8 mouse cellular contexts compared by ENCODE assay signal in genomic region chr9:75600166-75600934, GRCm38 (mm10). TPM values are rescaled to one million over a fixed set of nuclear protein-coding genes. Genes with fewer than 3 reads are reported as not detected.
DNase-seq lines count a peak whose midpoint lies in the region; ATAC-seq lines count a peak whose summit lies in the region.

No protein-coding gene starts in this region.

- DNase-seq in heart, adult 11 months: peak; percentile 83
- no peak for DNase-seq in heart, adult 9 months (ENCODE audit: low spot score in 2 of 2)
- peak; percentile 77 for DNase-seq in right cerebral cortex, adult 18-20 months
- DNase-seq in right cerebral cortex, postnatal 4 days: no peak
- DNase-seq in layer of hippocampus, adult 9-11 months: peak; percentile 66
- DNase-seq in skeletal muscle tissue, adult 2 months (ENCODE audit: low read depth, low spot score): peak; percentile 58
- DNase-seq in adrenal gland, adult 18-20 months (ENCODE audit: low spot score in 2 of 2): no peak

- no peak for ATAC-seq in megakaryocyte, adult 5-6 weeks (ENCODE audit: poor library complexity, severe bottlenecking)

RNA-seq across cellular contexts. Expression of gene Tmod2, which starts 10.8 kb away (rescaled TPM):
- 10 to 100 TPM; 11.3 to 13.4 TPM for total RNA-seq in adrenal gland, adult 18-20 months (2021)
- not detected in 2 replicates for total RNA-seq in megakaryocyte, adult 5-6 weeks (2015)
- 0.41 TPM in 1 of 2 replicates, not detected in the other for total RNA-seq in megakaryocyte, adult 5-6 weeks (2017)

RNA-seq across cellular contexts. Expression of gene Lysmd2, which starts 25.2 kb away (rescaled TPM):
- total RNA-seq in adrenal gland, adult 18-20 months (2021): 10 to 100 TPM; 11.5 to 12.9 TPM
- 0.59 TPM in 1 of 2 replicates, not detected in the other for total RNA-seq in megakaryocyte, adult 5-6 weeks (2015)
- total RNA-seq in megakaryocyte, adult 5-6 weeks (2017): 0.11 TPM in 1 of 2 replicates, not detected in the other

RNA-seq across cellular contexts. Expression of gene Tmod3, which starts 40.9 kb away (rescaled TPM):
- total RNA-seq in adrenal gland, adult 18-20 months (2021): 10 to 100 TPM; 57.4 to 60.2 TPM
- 100 and 101 TPM in 2 replicates for total RNA-seq in megakaryocyte, adult 5-6 weeks (2015)
- 102 and 121 TPM in 2 replicates for total RNA-seq in megakaryocyte, adult 5-6 weeks (2017)

Comparison
In these comparisons a context has a peak if more than half of its experiments do, and no peak if none do; other contexts are left out.
1. DNase-seq: peak in heart, adult 11 months (single experiment), right cerebral cortex, adult 18-20 months (single experiment), layer of hippocampus, adult 9-11 months (single experiment) and skeletal muscle tissue, adult 2 months (single experiment); none in heart, adult 9 months (0 of 2), right cerebral cortex, postnatal 4 days (single experiment) and adrenal gland, adult 18-20 months (0 of 2).
2. RNA of gene Tmod2, which starts 10.8 kb away (total RNA-seq): 11.3 to 13.4 TPM in adrenal gland, adult 18-20 months; 0.41 TPM in megakaryocyte, adult 5-6 weeks; every median in the first group is over 4 times any median in the second.
3. RNA of gene Lysmd2, which starts 25.2 kb away (total RNA-seq): 11.5 to 12.9 TPM in adrenal gland, adult 18-20 months; 0.11 to 0.59 TPM in megakaryocyte, adult 5-6 weeks; every median in the first group is over 4 times any median in the second.